Mouse (Mus musculus): ENCODE measurements at regions not wholly inside any gene's neighbourhood (a gene's known extent, or its start where the extent isn't known, plus 50 kb on each side); places are given as distances from the start of the nearest gene placed in this dataset.

DNA sequence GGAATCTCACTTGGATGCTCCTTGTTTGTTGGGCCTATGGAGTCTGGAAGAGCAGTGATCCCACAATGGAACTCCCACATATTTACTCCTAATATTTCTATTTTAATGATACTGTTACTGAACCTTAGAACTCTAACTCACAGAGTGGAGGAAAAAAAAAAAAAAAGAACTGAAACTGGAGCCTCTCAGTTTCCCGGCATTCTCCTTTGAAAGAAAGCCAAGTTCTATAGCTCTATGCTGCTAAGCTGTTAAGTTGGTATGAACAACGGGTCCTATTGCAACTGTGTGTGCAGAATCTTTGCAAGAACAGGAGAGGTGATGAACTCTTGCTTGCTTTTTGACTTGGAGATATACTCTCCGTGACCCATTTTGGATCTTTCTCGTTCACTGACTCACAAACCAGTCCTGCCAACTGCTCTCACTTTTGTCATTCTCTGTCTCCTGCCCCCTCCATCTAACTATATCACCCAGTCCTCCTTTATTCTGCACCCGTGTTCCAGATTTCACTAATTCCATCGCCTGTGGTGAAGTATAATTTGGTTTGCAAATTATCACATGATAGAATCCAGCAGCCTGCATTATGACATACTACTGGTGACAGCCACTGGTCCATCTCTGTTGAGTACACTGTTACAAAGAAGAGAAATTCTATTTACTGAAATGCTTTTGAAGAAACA lies 92.6 kb upstream of the Ctsc start:
- DNase-seq: no peak

DNA sequence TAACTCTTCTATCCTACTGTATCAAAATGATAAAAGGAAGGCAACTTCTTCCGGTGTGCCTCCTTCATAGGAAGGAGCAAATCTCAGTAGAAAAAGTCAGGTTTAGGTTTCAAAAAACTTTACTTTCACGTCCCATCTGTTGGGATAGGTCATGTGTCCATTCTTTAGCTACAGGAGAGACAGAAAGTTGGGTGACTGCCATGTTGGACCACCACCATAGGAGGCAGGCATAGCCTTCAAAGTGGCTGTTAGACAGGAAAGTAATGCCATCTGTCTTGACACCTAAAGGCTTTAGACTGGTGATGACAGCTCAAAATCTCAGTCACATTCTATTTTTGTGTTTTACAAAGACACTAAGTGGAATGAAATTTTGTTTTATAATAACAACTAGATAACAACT lies 90.3 kb upstream of the Ctsc start:
- no peak for DNase-seq

DNA sequence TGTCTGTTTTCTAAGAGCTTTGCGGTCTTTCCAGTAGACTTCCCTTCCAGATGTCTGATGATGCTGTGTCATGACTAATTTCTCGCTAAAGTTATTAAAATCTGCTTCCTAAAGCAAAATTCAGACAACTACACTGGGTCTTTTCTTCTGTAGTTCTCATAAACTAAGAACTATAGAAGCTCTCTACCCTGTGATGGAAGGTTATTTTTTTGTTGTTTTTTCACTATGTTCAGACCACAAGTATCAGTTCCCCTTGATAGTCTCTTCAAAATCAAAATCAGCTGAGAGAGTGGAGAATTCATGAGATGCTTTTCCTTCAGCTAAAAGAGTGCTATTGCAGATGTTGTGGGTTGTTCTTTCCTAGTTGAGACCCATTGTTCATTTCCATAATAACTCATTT lies 85.1 kb upstream of the Ctsc start:
- no peak for DNase-seq

DNA sequence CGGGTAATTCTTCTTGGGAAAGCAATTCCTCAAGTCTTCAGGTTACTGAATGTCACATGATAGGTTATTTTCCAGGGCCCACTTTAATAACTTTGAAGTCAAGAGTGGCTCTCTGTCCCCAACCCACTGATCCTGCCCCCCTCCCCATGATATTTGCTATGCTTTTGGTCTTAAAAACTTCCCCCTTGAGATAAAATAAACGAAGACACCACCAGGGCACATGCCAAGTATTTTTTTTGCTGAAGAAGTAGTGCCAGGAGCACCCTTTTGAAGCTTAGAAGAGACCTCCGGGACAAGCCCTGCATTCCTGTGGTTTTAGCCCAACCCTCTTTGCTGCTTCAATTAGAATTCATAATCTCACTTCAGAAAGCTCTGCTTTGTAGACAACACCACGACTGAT lies 78.8 kb upstream of the Ctsc start:
- no peak for DNase-seq

DNA sequence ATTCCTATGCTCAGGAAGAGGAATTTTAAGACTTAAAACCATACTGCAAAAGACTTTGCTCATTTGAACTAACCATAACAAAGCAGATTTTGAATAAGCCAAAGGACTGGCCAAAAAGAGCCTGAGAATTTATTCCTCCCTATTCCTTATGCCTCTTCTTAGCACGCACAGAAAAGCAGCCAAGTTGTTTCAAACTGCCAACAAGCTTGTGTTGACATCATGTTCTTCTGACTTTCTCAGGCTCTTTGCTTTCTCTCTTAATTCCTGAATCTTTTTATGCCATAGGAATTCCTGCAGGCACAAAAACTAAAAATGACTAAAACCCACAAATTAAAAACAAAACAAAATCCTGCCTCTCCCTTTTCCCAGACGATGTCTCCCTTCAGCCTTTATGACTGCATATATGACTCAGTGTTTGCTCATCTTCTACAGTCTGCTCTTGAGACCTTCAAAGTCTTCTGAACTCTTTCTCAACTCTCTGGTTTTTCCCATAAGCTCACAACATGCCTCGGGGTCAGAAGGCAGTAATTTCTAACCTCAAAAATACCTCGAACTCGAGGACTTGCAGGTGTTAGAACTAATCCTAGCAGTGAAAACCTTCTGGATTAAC lies 77.9 kb upstream of the Ctsc start:
- peak; percentile 82 for DNase-seq

DNA sequence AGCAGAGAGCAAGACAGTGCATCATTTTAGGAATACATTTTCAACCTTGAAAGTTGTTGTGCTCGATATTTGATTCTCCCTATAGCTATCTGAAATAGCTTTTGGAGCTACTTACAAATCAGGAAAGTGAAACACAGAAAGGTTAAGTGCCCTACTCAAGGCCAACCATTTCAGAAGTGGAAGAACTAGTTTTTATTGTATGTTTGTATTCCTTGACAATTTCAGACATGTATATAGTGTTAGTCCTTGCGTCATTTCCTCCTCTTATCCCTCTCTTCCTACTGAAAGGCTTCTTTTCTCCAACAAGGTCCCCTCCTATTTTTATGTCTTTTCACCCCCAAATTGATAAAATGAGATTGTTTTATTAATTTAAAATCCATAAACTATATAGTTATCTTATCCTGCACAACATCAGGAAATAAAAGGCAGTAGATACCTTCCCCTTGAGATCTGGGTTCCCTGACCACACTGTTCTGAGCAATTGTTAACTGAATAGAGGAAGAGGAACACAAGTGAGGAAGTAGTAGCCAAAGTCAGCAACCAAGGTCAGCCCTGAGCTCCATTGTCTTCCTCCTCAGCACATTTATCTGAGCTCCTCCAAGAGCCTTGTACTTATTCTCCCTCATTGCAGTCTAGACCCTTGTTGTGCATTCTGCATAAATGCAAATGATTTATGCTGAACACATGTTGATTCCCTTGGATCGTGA lies 76.1 kb upstream of the Ctsc start:
- peak; percentile 87 for DNase-seq

DNA sequence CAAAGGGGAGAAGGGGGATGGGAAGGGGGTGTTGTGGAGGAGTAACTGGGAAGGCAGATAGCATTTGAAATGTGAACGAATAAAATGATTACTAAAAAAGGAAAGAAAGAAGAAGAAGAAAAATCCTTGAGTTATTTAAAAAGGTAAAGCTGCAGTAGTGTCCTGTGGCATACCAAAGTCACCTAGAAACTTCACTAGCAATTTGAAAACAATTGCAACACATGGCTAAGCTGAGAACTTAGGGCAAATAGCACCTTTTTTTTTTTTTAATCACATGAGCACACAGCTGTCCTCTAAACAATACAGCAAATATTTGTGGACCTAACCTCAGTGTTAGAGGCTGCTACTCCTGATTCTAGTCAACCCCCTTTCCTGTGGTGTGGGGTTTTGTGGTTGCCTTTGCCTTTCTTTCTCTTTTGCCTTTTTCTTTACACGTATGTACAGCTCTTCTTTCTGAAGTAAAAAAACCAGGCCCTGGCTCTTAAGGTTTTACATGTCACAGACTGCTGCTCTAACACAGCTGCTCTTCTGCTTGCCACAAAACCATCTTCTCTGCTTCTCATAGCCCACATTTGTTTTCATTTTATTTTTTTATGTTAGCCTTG lies 71.6 kb upstream of the Ctsc start:
- peak; percentile 69 for DNase-seq

DNA sequence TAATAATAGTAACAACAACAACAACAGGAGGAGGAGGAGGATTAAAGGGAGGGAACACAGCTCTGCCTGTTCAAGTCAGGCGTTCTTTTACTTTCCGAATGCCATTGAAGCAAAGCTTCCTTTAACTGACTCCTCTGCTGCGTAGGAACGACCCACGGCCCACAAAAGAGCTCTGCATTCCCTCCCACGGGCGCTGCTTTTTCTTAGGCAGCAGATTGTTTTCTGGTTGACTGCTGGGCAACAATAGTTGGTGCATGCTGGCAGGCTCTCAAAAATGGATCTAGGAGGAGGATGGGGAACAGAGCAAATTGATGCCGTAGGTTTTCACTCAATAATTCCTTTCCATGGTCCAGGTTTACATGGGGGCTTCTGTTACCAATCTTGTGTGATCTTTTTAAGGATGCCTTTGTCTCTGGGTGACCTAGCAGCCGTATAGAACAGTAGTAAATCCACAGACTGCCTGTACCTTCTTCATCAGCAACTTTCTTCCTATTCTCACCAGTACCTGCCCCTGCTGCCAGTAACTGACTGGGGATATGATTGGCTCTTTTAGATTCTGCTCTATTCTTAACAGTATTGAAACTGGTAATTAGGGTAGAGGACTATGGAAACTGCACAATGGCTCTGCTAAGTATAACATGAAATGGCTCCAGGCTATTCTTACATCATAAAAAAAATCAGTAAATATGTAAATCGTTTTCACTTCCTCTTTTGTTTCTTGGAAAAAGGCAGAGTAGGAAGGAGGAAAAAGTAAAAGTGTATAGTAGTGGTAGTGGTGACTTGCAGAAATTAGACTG lies 70.8 kb upstream of the Ctsc start:
- DNase-seq: peak; percentile 80

DNA sequence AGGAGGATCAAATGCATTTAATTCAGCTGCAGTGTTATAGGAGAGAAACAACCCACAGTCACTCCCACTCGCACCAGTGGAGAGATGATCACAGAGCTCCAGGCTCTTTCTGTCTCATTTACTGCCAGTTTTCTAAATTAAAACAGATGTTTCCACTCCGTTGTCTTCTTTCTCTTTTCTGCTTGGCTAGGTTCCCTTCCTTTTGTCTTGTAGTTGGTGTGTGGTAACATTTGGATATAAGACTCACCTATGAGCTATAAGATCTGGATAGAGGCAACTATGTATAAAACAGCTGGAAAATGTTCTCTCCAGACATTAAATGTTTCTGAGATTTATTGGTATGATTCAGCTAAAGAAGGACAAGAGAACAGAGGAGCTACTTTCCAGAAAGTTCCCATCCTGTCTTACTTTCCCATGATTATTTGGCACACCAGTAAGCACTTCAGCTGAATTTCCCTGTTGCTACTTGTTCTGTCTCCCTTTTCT lies 63.1 kb upstream of the Ctsc start:
- DNase-seq: no peak

DNA sequence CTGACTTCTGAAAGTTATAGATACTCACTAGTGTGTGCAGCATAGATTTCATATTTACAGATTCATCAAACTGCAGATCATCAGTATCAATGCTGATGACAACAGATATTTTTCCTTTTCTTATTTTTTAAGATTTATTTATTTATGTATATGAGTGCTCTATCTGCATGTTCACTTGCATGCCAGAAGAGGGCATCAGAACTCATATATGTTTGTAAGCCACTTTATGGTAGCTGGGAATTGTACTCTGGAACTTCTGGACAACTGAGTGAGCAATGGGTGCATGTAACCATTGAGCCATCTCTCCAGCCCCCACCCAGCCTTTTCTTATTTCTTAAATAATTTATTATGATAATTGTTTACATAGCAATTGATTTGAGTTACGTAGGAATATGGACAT lies 62.5 kb upstream of the Ctsc start:
- no peak for DNase-seq

DNA sequence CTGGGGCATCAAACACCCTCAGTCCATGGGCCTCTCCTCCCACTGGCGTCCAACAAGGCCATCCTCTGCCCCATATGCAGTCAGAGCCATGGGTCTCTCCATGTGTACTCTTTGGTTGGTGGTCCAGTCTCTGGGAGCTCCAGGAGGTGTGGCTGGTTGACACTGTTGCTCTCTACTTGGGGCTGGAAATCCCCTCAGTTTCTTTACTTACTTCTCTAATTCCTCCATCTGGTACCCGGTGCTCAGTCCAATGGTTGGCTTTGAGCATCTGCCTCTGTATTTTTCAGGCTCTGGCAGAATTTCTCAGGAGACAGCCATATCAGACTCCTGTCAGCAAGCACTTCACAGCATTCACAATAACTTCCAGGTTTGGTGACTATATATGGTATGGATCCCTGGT lies 55.7 kb upstream of the Ctsc start:
- DNase-seq: no peak

DNA sequence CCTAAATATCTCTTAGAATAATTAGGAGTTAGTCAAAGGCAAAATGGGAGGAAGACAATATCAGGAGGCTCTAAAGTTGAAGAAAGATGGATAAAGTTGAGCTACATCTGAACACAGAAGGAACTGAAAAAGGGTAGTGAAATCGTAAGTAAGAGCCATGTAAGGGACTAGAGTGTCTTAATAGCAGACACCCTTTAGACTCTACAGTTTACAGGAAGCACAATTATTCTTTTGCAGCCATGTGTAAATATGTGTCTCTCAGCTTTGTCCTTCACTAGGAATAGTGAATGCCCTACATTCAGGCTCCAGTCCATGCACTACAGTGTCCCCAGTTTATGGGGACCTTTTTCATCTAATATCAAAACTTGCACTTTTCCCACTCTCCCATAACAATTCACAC lies 52.1 kb upstream of the Ctsc start:
- no peak for DNase-seq
